Mouse (Mus musculus): ENCODE results near the gene Olfr435.
A peak's percentile ranks its signal among the peaks of the same experiment; 100 is the strongest.
"Not testable (repeated sequence)": the region's sequence is repeated elsewhere in the genome, so short reads cannot be mapped to it uniquely, and the experiment has no call there.

Olfr435 gene

DNA sequence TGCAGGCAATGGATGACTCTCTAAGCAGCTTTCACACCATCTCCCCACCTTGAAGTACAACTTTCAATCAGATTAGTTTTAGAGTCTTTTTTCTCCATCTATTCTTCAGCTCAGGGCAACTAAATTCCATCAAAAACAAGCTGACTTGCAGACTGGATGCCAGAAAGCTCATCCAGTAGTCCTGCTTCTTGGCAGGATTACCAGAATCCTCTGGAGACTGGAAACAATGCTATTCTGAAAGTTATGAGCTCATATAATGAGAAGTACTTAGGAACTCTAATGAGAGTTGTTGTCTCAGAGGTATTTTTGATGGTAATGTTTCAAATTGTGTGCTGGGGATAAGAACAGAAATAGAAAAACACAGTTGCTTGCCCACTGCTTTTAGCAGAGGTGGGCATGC, at the start of gene Olfr435:
Gene Olfr435, plus strand, starts transcription at position 366 of the 400 bp plus-strand sequence.
- DNase-seq (ENCODE audit: low read depth, low spot score) = no peak

DNA sequence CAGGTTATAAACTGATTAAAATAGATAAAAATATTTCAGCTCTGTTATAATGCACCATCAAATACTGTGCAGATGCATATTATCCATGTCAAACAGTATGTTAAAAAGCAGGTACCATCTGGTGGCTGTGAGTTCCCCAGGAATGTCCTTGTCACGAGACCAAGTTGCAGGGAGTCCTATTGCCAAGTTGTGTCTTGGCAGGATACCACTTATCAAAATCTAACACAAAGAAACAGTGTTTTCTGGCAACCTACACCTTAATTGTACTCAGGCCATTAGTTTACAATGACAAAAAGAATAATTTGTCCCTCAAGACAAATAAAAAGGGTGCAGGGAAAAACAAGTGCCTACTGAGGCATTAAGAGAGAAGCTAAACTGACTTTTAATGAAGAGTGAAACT, 37.4 kb upstream of the Olfr435 start:
- no peak for DNase-seq (ENCODE audit: low read depth, low spot score)

DNA sequence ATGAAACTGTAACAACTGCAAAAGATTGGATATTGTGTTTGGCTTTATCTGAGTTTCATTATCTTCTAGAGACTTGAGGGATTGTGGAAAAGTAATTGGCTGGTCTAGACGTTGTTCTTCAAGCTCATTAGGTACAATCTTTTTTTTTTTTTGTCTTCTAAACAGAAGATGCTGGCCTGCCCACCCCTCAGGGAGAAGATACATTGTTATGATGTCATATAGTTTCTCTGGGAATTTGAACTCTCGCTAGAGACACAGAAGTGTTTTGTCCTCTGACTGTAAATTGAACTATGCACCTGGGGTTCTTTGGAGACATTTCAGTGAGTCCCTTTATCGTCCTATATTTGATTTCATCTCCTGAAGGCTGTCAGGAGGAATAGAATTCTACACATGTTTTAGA, 34.0 kb upstream of the Olfr435 start, which contains the start of gene Olfr437:
Gene Olfr437, plus strand, starts transcription at position 301 of the 400 bp plus-strand sequence.
- no peak for DNase-seq (ENCODE audit: low read depth, low spot score)

DNA sequence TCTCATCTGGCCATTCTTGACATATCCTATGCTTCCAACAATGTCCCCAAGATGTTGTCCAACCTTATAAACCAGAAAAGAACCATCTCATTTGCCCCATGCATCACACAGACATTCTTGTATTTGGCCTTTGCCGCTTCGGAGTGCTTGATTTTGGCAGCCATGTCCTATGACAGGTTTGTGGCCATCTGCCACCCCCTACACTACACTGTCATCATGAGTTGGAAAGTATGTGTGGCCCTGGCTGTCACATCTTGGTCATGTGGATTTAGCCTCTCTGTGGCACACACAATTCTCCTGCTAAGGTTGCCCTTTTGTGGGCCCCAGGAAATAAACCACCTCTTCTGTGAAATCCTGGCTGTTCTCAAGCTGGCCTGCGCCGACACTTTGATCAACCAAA, 29.7 kb upstream of the Olfr435 start:
- no peak for DNase-seq (ENCODE audit: low read depth, low spot score)

DNA sequence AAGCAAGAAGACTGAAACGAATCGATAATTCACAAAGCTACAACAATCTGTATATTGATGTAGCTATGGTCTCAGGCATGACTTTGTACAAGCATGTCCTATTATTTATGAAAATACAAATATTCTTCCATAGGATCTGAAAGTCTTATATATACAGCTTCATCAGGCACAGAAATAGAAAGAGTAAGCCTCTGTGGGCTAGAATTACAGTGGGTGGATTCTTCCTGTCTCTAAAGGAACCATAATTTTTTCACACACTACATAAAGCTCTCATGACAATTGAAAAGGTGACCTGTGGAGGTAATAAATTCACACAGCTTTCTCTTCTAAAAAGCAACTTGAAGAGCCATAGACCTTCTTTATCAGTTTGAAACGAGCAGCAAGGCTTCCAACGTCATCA, 25.1 kb upstream of the Olfr435 start, which contains the start of gene Olfr13:
Gene Olfr13, plus strand, starts transcription at position 301 of the 400 bp plus-strand sequence.
- no peak for DNase-seq (ENCODE audit: low read depth, low spot score)

DNA sequence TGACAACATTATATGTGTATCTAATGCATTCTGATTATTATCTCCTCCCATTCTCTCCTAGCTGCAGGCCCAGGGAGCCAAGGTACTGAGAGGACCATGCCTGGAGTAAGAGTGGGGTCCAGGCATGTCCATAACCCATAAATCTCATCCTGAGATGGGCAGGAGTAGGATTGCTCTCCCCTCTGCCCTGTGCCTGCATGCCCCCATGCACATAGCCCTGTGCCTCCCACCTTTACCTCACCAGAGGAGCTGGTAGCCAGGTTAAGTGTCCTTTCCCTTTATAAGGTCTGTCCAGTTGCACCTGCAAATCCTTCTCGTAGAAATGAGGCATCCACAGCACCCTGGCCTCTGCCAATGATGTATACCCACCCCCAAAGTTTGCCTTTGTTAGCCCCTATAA, 18.8 kb upstream of the Olfr435 start:
- no peak for DNase-seq (ENCODE audit: low read depth, low spot score)

DNA sequence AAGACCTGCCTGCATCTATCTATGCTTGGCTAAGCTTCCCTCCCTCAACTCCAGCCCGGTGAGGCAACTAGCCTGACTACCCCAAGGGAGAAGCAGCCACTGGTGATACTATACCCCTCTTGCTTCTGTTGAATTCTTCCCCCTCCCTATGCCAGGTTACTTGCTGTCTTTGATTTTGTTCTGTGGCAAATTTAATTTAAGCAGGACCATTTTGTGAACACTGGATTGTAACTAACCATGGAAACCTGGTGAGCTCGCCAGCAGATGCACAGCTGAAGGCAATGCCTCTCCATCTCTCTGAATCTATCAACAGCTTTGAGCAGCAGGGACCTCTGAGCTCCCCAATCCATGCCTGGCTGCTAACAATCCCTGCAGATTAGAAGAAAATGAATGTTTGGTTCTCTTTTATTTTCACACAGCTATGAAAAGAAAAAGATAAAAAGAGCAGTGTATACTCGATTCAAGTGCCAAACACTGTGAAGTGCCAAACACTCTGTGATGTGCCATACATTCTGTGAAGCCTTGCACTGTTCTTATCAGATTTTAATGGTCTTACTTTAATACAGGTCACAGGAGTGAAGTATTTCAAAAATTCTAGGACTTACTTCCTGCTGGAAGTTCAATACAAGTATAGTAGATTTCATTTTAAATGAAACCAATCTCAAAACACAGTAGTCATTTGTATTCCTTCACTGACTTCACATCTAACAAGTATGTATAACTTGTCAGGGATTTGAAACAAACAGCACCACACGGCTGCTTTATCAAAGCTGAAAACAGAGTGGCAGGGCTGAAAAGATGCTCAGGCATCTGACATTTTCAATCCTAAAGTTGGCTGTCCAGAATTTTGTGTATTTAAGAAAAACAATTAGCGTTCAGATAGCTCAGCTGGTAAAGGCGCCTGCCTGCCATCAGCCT, 18.1 kb upstream of the Olfr435 start:
- DNase-seq (ENCODE audit: low read depth, low spot score) = peak; percentile 21

DNA sequence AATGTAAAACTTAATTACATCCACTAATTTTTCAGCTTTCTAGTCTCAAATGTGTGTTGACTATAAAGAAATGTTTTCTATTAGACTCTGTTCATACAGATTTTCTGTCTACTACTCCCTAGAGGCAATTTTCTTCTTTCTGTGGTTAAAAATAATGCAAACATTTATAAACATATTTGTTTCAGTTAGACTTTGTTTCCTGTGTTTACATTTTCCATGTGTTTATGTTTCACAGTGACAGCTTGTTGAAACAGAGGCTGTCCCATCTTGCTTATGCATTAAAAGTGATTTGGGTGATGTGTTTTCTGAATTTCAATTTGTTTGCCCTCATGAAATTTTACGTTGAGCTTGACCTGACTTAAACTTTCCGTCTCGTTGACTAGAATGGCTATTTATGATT, 6.0 kb upstream of the Olfr435 start:
- no peak for DNase-seq (ENCODE audit: low read depth, low spot score)

DNA sequence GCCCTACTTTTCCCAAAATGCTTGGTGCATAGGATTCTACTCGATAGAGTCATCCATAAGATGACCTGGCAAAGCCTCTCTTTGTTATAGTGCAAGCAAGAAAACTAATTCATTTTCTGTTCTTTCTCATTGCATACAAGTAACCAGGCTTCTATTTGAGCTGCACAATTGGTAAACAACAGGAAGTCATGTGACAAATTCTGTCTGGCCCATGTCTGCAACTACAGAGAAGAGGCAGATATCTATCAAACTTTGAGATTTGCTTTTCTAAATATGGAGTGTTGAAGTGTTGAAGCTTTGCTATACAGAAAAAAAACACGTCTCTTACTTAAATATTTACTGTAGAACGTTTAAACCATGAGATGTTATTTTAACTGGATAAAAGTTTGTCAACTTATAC, 1.1 kb downstream of the Olfr435 start:
- DNase-seq (ENCODE audit: low read depth, low spot score) = no peak

DNA sequence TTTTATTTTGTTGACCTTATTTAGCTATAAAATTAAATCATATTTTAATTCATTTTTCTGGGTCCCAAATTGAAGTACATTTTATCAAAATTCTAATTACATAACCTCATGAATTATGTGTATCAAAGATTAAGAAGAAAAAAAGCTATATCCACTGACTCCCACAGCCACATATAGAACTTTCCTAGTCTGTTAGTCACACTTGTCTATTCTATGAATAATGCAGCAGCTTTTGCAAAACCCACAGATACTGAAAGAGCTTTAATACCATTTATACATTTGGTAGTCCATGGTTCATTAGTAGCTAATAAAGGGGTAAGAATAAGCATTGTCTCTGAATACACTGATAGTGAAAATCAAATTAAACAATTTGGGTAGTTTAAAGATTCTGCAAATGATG, 5.8 kb downstream of the Olfr435 start:
- no peak for DNase-seq (ENCODE audit: low read depth, low spot score)

DNA sequence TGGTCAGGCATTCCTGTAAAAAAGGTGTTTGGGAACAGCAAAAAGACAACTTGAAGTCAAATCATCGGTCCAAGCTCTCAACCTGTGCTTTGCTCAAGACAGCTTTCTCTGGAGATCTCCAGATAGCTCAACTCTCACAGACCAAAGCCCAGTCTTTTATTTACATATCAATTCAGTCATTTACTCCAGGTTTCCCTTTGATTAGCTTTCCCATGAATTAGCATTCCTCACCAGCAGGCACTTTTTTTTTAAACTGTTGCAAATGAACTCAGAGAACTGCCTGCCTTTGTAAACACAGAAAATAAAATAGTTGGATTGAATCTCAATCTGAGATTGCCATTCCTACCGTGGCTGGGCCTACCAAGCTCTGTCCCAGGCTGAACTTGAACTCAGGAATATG, 8.4 kb downstream of the Olfr435 start:
- no peak for DNase-seq (ENCODE audit: low read depth, low spot score)

DNA sequence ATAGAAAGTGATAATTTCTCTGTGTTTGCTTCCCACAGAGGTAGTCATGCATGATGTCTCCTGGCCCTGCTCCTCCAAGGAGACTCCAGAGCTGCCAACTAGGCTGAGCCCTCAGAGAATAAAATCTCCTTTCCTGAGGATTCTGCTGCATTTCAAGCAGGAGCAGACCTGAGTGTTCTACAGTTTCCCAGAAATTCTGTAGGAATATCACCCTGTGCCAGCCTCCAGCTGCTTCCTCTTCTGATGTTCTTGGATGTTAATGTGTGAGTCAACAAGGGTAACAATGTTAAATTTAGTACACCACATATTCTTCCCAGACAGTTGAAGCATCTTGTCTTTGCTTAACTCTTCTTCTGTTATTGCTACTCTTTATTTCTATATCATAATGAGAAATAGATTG, 15.9 kb downstream of the Olfr435 start, which contains the start of gene Olfr434:
Gene Olfr434, plus strand, starts transcription at position 149 of the 400 bp plus-strand sequence.
- peak; percentile 69 for DNase-seq (ENCODE audit: low read depth, low spot score)

DNA sequence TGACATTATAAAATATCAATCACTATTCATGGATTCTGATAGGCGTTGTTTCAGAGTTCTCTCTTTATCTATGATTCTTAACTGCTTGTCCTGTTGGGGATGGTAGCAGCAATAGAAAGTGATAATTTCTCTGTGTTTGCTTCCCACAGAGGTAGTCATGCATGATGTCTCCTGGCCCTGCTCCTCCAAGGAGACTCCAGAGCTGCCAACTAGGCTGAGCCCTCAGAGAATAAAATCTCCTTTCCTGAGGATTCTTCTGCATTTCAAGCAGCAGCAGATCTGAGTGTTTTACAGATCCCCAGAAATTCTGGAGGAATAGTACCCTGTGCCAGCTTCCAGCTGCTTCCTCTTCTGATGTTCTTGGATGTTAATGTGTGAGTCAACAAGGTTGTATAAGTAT, 34.3 kb downstream of the Olfr435 start, which contains the start of gene Olfr47:
Gene Olfr47, plus strand, starts transcription at position 275 of the 400 bp plus-strand sequence.
- not testable (repeated sequence) for DNase-seq (ENCODE audit: low read depth, low spot score)

DNA sequence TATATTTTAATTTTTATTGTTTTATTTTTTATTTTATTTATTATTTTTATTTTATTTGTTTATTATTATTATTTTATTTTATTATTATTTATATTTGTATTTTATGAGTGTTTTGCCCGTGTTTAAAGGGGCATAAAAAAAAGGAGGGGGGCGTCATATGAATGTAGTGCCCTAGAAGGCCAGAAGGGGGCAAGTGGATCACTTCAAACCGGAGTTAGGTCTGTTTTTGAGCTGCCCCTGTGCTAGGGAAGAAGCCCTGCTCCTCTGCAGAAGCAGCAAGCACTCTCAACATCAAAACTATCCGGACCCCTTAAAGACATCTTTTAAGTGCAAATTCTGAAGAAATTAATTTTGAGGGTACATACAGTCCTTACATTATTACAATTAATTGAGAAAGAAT, 45.1 kb downstream of the Olfr435 start:
- DNase-seq (ENCODE audit: low read depth, low spot score) = no peak

DNA sequence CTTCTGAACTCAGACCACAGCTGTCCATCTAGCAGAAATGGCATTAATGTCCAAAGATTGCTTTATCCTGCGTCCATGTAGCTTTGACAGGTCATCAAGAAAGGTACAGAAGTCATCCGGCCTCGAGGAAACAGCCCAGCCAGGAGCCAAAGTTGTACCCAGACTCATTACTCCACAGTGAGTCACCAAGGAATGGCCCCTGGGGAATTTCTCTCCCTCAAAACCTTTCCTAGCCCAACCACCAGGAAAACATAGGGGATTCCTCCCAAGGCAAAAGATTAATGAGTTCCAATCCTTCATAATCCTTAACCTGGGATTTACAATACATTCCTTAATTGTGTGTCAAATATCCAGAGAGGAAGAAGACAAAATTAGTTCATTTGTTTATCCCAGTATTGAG, 50.5 kb downstream of the Olfr435 start:
- no peak for DNase-seq (ENCODE audit: low read depth, low spot score)

DNA sequence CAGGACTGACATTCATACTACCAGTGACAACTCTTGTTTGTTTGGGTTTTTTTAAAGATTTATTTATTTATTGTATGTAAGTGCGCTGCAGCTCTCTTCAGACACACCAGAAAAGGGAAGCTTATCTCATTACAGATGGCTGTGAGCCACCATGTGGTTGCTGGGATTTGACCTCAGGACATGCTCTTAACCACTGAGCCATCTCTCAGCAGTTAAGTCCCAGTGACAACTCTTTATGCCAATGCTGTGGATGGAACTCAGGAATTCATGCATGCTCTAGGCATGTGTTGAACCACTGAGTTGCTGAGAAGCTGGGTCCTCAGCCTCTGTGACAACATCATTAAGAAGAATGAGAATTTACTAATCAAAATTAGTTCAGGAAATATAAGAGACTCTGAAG, 56.0 kb downstream of the Olfr435 start:
- DNase-seq (ENCODE audit: low read depth, low spot score) = no peak

All from telencephalon, adult 2 months (tissue).